Mouse (Mus musculus) liver, adult 2 months (tissue): ENCODE results near the gene Kirrel3. TPM values are rescaled to one million over a fixed set of nuclear protein-coding genes. Genes with fewer than 3 reads are reported as not detected.

Source experiments
- DNase-seq: peaks from one replicate; pipeline ENCODE4 v3.0.0-alpha.2; 2011; ENCODE audit warnings: low read depth, low spot score; ENCODE audit errors: extremely low read depth
- H3K27ac ChIP-seq: fragments of 200-500 bp; replicated peaks from 2 replicates; pipeline ENCODE4 v1.5.1; 2012; ENCODE audit warnings: low read depth, mild to moderate bottlenecking, control low read depth, inconsistent platforms, low read length; ENCODE audit not compliant: insufficient read depth
- H3K27me3 ChIP-seq: fragments of 200-500 bp; 2 replicates; pipeline ENCODE4 v1.6.1; 2012; ENCODE audit warnings: mild to moderate bottlenecking, moderate library complexity, low read length, inconsistent platforms; ENCODE audit not compliant: control insufficient read depth, insufficient read depth
- H3K36me3 ChIP-seq: fragments of 200-500 bp; 2 replicates; pipeline ENCODE4 v1.6.1; 2012; ENCODE audit warnings: low read length, inconsistent platforms; ENCODE audit not compliant: control insufficient read depth, insufficient read depth
- H3K4me1 ChIP-seq: fragments of 200-500 bp; 2 replicates; pipeline ENCODE4 v1.6.1; 2011; ENCODE audit warnings: low read length; ENCODE audit not compliant: control insufficient read depth, insufficient read depth
- H3K4me3 ChIP-seq: fragments of 200-500 bp; 2 replicates; pipeline ENCODE4 v1.5.1; 2011; ENCODE audit warnings: low read depth, mild to moderate bottlenecking, control low read depth, low read length, moderate library complexity; ENCODE audit not compliant: insufficient read depth
- H3K79me2 ChIP-seq: fragments of 200-500 bp; 2 replicates; pipeline ENCODE4 v1.6.1; 2012; ENCODE audit warnings: inconsistent platforms, mild to moderate bottlenecking, low read length, moderate library complexity; ENCODE audit not compliant: control insufficient read depth, insufficient read depth
- H3K9ac ChIP-seq: fragments of 200-500 bp; 2 replicates; pipeline ENCODE4 v1.6.1; 2012; ENCODE audit warnings: low read depth, mild to moderate bottlenecking, control low read depth, inconsistent platforms, low read length
- CTCF ChIP-seq: fragments of 200-500 bp; IDR thresholded peaks from 2 replicates; pipeline ENCODE4 v1.5.1; 2011; ENCODE audit warnings: low read depth, low read length, control low read depth
- POLR2A ChIP-seq: fragments of 200-500 bp; IDR thresholded peaks from 2 replicates; pipeline ENCODE4 v1.6.1; 2011; ENCODE audit warnings: low read length, control low read depth; ENCODE audit not compliant: insufficient read depth; ENCODE audit errors: extremely low read depth
- WGBS: fragments of 180-500 bp; shearing (Covaris S2); methylation state at CpG from one replicate; pipeline ENCODE4 v1.1.7; 2018; 5-methylcytosine and 5-hydroxymethylcytosine counted together
- polyA plus RNA-seq: library from polyadenylated mRNA; depleted of rRNA; stranded (reverse); fragments of >200 nt; gene quantifications from 2 replicates; pipeline ENCODE4 v1.2.3, GENCODE M21; 2012
- total RNA-seq: library from RNA; depleted of rRNA; stranded (reverse); fragments of >200 nt; gene quantifications from 2 replicates; pipeline ENCODE4 v1.2.3, GENCODE M21; 2014

Gene Kirrel3
- total and polyA plus RNA-seq, 2 experiments = 0.09 TPM; not detected in 1

DNA sequence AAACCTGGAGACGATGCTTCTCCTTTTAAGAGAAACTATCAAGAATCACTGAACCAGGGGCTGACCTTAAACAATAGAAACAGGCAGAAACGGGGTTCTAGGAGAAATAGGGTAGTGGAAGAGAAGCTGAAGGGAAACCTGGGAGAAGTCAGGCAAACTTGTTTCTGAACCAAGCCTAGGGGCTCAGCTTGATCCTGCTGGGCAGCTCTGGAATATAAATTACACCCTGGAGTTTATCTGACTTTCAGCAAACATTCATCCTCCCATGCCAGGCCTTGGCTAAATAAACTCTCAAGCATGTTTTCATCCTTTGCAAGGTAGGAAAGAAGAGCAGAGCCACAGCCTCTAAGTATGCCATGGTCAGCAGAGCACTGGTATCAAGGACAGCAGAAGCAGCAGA is 138.3 kb downstream of the Kirrel3 start:
- no peak for DNase-seq
- Histone ChIP-seq H3K27me3 (no peaks in the 10 kb centered on the region), H3K27ac (no peak overlapping the region), H3K4me3 (no peak overlapping the region), H3K9ac (no peak overlapping the region), H3K4me1 (no peaks in the 10 kb centered on the region), H3K79me2 (no peaks in the 10 kb centered on the region), H3K36me3 (no peaks in the 10 kb centered on the region)
- no peak for TF ChIP-seq CTCF
- TF ChIP-seq POLR2A = no peak
- 43% methylated on average over 2 of the region's 2 CpGs for WGBS

DNA sequence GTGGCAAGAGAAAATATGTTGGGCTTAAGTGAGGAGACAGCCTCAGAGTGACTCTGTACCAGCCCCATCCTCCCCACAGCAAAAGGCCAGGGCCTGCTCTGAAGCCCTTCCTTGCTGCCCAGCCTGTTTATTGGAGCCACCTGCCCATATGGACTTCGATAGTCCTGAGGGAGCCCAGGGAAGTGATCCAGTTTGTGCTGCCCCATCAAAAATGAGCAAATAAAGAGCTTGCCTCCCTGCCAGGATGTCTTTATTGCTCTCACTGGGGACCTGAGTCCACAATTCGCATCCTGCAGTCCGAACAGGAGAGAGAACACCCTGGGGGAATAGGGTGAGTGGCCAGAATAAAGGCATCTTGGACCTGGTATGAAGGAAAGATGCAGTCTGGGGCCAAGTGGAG is 143.1 kb downstream of the Kirrel3 start:
- Histone ChIP-seq H3K36me3 (no peaks in the 10 kb centered on the region), H3K27me3 (no peaks in the 10 kb centered on the region), H3K9ac (no peak overlapping the region), H3K4me3 (no peak overlapping the region), H3K79me2 (no peaks in the 10 kb centered on the region), H3K27ac (no peak overlapping the region), H3K4me1 (no peaks in the 10 kb centered on the region)
- WGBS = 63% methylated on average over 3 of the region's 3 CpGs
- no peak for TF ChIP-seq POLR2A
- no peak for TF ChIP-seq CTCF
- DNase-seq = no peak

DNA sequence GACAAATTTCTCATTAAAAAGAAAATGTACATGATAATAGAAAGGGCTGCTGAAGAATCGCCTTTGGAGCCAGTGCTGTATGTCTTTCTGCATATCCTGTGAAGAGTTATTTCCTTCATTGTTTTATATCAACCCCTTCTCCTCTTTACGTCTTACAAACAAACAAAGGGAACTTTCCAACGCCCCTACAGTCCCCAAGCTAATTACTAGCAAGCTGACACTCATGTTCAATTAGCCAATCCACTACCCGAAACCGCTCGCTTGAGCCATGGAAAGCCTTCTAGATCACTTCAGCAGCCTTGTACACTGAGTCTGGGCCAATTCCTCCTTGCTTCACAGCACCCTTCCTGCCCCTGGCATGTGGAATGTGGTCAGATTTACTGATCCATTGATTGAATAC is 150.0 kb downstream of the Kirrel3 start:
- peaks cover 4% of the 10 kb centered on the region; the same call in 1 of the 2 replicates for H3K27me3 ChIP-seq
- H3K79me2 ChIP-seq = no peaks in the 10 kb centered on the region
- WGBS = 79% methylated on average over 6 of the region's 6 CpGs
- DNase-seq = no peak
- no peaks in the 10 kb centered on the region for H3K36me3 ChIP-seq
- no peak overlapping the region for H3K27ac ChIP-seq
- H3K4me3 ChIP-seq = no peak overlapping the region
- H3K4me1 ChIP-seq = no peaks in the 10 kb centered on the region
- no peak overlapping the region for H3K9ac ChIP-seq
- TF ChIP-seq CTCF (no peak), POLR2A (no peak)

DNA sequence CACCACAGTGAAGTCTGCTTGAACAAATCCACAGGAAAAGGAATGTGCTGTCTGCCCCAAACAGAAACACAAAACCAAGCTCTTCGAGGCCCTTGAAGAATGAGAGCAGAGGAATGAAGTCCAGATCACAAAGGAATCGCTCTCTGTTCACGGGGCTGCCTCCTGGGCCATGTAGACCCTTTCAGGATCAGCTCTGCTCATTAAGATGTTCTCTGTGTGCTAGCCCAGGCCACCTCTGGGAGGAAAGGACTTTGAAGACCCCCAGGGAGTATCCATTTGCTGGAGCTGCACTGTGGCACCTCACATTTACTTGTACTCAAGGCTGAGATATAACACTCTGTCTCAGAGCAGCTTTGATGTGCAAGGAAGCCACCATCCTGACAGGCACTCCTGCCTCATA is 158.2 kb downstream of the Kirrel3 start:
- Histone ChIP-seq H3K36me3 (no peaks in the 10 kb centered on the region), H3K9ac (no peak overlapping the region), H3K27me3 (peaks cover 4% of the 10 kb centered on the region; the same call in 1 of the 2 replicates), H3K4me1 (no peaks in the 10 kb centered on the region), H3K27ac (no peak overlapping the region), H3K79me2 (no peaks in the 10 kb centered on the region), H3K4me3 (no peak overlapping the region)
- no peak for TF ChIP-seq CTCF
- no peak for TF ChIP-seq POLR2A
- DNase-seq = no peak
- 64% methylated on average over 3 of the region's 3 CpGs for WGBS

DNA sequence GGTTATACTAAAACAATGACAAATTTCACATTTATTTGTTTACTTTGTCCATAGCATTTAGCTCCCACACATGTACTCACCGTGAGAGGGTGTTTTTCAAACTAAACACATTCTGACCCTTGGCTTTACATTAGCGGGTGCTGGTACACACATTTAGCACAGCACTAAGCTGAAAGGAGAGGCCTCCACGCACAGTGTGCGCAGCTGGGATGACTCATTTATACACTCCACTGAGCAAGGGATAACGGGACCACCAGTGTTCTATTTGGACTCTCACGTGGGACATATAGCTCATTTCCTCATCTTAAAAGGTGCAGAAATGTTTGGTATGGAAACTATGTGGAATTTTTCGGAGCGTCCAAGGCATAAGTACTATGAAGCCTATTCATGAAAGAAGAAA is 158.7 kb downstream of the Kirrel3 start:
- no peak overlapping the region for H3K4me3 ChIP-seq
- H3K36me3 ChIP-seq = no peaks in the 10 kb centered on the region
- no peak for TF ChIP-seq CTCF
- no peak for TF ChIP-seq POLR2A
- DNase-seq = no peak
- peaks cover 4% of the 10 kb centered on the region; the same call in 1 of the 2 replicates for H3K27me3 ChIP-seq
- no peak overlapping the region for H3K9ac ChIP-seq
- no peaks in the 10 kb centered on the region for H3K4me1 ChIP-seq
- 89% methylated on average over 8 of the region's 8 CpGs for WGBS
- no peak overlapping the region for H3K27ac ChIP-seq
- no peaks in the 10 kb centered on the region for H3K79me2 ChIP-seq

DNA sequence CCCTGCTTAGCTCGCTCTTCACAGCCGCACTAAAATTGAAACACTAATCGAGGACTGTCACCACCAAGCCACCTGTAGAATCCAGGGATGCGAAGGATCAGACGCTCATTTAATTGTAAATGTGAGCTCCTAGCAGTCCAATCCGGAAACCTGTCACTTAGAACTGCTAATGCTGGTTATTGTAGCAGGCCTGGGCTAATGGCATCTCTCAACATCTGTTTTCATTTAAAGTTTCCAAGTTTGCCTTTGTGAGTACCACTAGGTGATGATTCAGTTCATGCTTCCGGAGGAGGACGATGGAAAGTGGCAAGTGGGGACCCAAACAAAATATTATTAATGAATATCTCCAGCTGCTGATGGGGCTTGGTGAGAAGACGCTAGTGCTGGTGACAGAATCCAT is 161.1 kb downstream of the Kirrel3 start:
- WGBS = 86% methylated on average over 9 of the region's 9 CpGs

More for the DNA sequence above, 161.1 kb downstream of the Kirrel3 start:
- Histone ChIP-seq H3K9ac (no peak overlapping the region), H3K79me2 (no peaks in the 10 kb centered on the region), H3K4me1 (no peaks in the 10 kb centered on the region), H3K4me3 (no peak overlapping the region), H3K27me3 (no peaks in the 10 kb centered on the region), H3K36me3 (no peaks in the 10 kb centered on the region), H3K27ac (no peak overlapping the region)
- no peak for TF ChIP-seq CTCF
- no peak for TF ChIP-seq POLR2A
- DNase-seq = no peak
